Mouse (Mus musculus): ENCODE results near the gene Slc51a. TPM values are rescaled to one million over a fixed set of nuclear protein-coding genes. Genes with fewer than 3 reads are reported as not detected.
"Not testable (repeated sequence)": the region's sequence is repeated elsewhere in the genome, so short reads cannot be mapped to it uniquely, and the experiment has no call there.

Slc51a gene
- polyA plus RNA-seq, 1 experiment from 2014 or later, result 0.20 TPM

DNA sequence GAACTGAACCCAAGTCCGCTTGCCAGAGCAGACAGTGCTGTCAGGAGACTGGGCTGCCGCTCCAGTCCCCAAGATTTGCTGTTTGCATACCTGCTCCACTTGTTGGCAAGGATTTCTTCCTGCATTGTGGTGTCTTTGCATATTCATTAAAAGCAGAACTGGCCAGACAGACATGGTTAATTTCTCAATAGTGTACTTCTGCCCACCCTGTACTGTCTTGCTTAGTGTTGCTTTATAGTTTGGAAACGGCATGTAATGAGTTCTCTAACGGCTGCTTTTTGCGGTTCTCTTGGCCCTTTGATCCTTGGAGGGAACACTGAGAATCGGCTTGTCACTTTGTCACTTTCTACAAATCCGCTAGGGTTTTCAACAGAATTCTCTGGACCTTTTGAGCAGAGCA is 13.8 kb upstream of the Slc51a start:
- H3K4me3 ChIP-seq (ENCODE audit: inconsistent target), result no peak overlapping the region
- no peaks in the 10 kb centered on the region for H3K79me2 ChIP-seq (ENCODE audit: inconsistent target)
- no peaks in the 10 kb centered on the region for H3K36me3 ChIP-seq (ENCODE audit: inconsistent target)
- WGBS (ENCODE audit: missing documents), result 30% methylated on average over 7 of the region's 7 CpGs
- no peak overlapping the region for H3K27ac ChIP-seq

DNA sequence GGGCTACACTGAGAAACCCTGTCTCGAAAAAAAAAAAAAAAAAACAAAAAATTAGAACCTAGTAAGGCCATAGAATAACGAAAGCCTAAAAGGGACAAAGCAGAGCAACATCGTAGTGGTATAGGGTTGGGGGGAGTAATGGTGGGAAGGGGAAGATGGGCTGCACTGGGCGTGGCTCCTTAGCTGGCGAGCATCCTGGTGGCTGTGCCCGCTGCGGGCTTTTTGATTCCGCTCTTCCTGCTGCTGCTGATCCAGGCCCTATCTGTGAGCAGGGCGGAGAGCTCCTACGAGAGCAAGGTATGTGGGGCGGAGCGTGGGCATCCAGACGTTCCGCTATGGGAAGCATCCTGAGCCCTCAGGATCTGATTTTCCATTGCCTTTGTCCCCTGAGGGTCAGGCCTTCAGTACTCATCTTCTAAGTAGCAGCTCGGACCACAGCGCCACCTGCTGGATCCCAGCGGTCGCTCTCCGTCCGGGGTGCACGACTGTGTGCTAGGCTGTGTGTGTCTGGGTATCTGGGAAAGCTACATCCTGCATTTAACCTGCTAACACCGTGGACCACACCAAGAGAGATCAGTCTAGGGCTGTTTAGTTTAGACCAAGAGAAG is 11.9 kb upstream of the Slc51a start:
- no peak overlapping the region for H3K4me3 ChIP-seq (ENCODE audit: inconsistent target)
- no peak overlapping the region for H3K27ac ChIP-seq
- H3K79me2 ChIP-seq (ENCODE audit: inconsistent target), result no peaks in the 10 kb centered on the region
- no peaks in the 10 kb centered on the region for H3K36me3 ChIP-seq (ENCODE audit: inconsistent target)
- 21% methylated on average over 22 of the region's 22 CpGs for WGBS (ENCODE audit: missing documents)

DNA sequence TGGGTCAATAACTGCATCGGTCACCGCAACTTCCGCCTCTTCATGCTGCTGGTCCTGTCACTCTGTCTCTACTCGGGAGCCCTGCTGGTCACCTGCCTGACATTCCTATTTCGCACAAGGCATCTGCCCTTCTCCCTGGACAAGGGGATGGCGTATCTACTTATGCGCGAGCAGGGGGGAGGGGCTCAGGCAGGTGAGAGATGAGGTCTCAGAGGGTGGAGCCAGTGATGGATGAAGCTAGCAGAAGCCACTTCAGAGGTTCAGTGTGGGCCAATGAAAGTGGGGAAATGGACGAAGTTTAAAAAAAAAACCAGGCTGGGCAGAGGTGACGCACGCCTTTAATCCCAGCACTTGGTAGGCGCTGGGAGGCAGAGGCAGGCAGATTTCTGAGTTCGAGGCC is 11.3 kb upstream of the Slc51a start:
- Histone ChIP-seq H3K79me2 (ENCODE audit: inconsistent target) (no peaks in the 10 kb centered on the region), H3K36me3 (ENCODE audit: inconsistent target) (no peaks in the 10 kb centered on the region), H3K4me3 (ENCODE audit: inconsistent target) (no peak overlapping the region), H3K27ac (no peak overlapping the region)
- WGBS (ENCODE audit: missing documents), result 85% methylated on average over 10 of the region's 13 CpGs

DNA sequence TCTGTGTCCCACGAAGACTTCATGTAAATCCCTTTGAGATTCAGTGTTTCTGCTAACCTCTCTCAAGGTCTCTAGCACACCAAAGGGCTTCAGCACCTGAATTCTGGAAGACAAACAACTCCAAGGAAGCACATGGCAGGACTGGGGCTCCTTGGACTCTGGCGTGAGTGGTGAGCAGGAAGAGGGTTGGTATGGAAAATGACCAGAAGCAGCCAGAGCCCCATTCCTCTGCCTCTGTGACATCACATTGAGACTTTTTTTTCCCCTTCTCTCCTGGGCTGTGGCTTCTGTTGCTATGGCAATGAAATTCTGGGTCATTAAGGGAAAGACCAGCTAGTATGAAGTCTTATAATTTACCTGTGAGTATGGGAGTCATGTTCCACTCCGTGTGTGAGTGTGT is 8.3 kb upstream of the Slc51a start, which contains the start of gene Zdhhc19:
Gene Zdhhc19 (plus strand): TSS at position 301 of the 400 bp plus-strand sequence.
- 87% methylated on average over 3 of the region's 3 CpGs for WGBS (ENCODE audit: missing documents)
- no peak within 1 kb of the TSS for H3K4me3 ChIP-seq (ENCODE audit: inconsistent target)
- no peak within 1 kb of the TSS for H3K27ac ChIP-seq
- H3K79me2 ChIP-seq (ENCODE audit: inconsistent target), result no peaks in the 10 kb centered on the region
- H3K36me3 ChIP-seq (ENCODE audit: inconsistent target), result no peaks in the 10 kb centered on the region

DNA sequence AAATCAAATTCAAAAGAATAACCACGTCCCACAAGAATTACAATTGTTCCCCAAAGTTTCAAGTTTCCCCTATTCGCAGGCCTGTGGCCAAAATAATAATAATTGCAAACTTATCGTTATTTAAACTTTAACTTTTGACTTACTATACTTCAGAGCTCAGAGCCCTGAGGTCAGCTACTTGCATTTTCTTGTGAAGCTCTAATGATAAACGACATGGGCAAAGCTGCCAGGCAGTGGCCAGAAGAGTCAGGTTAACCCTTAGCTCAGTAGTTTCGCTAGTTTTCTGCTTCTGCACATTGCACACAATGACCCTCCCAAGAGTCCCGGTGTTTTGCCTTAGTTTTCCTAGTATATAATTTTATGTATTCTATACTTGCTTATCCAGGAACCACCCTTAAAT is 6.7 kb upstream of the Slc51a start:
- H3K36me3 ChIP-seq (ENCODE audit: inconsistent target); H3K27ac ChIP-seq; H3K4me3 ChIP-seq (ENCODE audit: inconsistent target); H3K79me2 ChIP-seq (ENCODE audit: inconsistent target): not testable (repeated sequence)
- 56% methylated on average over 4 of the region's 6 CpGs for WGBS (ENCODE audit: missing documents)

DNA sequence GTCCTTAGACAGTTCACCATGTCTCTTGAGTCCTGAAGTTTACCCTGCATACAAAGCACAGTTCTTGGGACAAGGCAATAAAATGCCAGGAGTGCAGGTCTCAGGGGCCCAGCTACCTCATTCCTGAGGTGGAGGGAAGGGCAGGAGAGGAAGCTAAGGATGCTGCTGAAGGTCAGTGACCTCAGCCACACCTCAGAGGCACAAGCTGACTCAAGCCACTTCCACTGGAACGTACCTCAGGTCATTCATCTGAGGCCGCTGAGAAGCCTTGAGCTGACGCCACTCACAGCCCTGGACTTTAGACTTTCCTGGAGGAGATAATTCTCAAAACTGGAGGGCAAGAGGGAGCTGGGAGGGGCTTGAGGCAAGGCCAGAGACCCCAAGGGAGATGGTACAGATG is 1.3 kb upstream of the Slc51a start:
- WGBS (ENCODE audit: missing documents), result 96% methylated on average over 3 of the region's 3 CpGs
- no peaks in the 10 kb centered on the region for H3K36me3 ChIP-seq (ENCODE audit: inconsistent target)
- H3K4me3 ChIP-seq (ENCODE audit: inconsistent target), result no peak overlapping the region
- H3K79me2 ChIP-seq (ENCODE audit: inconsistent target), result no peaks in the 10 kb centered on the region
- H3K27ac ChIP-seq, result no peak overlapping the region

DNA sequence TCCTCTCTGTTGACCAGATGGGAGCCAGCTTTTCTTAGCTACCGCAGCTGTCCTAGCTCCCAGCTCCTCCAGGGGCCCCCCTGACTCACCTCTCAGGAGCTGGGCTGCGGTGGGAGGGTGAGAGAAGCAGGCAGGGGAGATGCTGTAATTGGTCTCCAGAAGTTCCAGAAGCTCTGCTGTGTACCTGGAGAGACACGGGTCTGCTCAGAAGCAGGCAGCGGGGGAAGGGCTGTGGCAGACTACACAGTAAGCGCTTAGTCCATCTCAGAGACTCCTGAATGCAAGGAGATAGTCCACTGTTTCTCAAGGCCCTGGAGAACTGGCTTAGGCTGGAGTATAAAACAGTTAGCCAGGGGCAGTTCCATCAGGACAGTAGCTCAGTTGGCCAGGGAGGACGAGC is 1.6 kb downstream of the Slc51a start:
- no peaks in the 10 kb centered on the region for H3K36me3 ChIP-seq (ENCODE audit: inconsistent target)
- H3K79me2 ChIP-seq (ENCODE audit: inconsistent target), result no peaks in the 10 kb centered on the region
- no peak overlapping the region for H3K4me3 ChIP-seq (ENCODE audit: inconsistent target)
- no peak overlapping the region for H3K27ac ChIP-seq
- 83% methylated on average over 6 of the region's 6 CpGs for WGBS (ENCODE audit: missing documents)

DNA sequence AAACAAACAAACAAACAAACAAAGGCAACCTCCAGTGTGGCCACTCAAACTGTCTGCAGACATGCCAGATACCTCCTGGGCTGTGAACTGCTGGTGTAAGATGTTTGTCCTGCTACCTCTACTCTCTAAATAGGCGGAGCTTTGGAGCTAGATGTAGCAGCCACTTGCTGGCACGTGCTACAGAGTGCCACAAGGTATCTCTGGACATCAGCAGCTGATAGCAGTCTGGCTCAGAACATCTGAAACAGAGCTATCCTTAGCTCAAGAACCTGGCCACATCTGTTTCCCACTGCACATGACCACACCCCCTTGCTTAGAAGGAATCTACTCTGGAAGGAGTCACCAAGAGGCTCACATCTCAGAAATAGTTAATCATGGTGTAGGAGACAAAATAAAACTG is 2.5 kb downstream of the Slc51a start:
- Histone ChIP-seq H3K4me3 (ENCODE audit: inconsistent target) (no peak overlapping the region), H3K27ac (no peak overlapping the region), H3K79me2 (ENCODE audit: inconsistent target) (no peaks in the 10 kb centered on the region), H3K36me3 (ENCODE audit: inconsistent target) (no peaks in the 10 kb centered on the region)
- 82% methylated on average over 2 of the region's 2 CpGs for WGBS (ENCODE audit: missing documents)

DNA sequence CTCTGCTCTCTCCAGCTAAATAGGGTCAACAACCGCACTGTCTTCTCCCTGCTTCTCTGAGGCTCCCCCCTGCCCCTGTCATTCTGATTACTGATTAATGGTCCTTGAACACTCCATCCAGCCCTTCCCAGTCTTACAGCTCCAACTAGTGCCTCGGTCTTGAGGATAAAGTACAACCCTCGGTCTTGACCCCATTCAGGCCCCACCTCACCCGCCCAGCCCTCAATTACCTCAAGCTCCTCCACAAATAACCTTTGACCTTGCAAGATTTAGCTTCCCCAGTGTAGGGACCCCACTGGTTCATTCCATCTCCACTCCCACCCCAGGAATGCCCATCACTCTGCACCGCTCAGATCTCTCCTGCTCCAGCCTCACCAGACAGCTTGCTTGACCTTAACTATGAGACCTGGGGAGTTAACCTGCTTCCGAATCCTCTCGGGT is 3.2 kb downstream of the Slc51a start:
- no peaks in the 10 kb centered on the region for H3K79me2 ChIP-seq (ENCODE audit: inconsistent target)
- H3K27ac ChIP-seq, result no peak overlapping the region
- WGBS (ENCODE audit: missing documents), result 90% methylated on average over 7 of the region's 7 CpGs
- H3K36me3 ChIP-seq (ENCODE audit: inconsistent target), result no peaks in the 10 kb centered on the region
- no peak overlapping the region for H3K4me3 ChIP-seq (ENCODE audit: inconsistent target)

DNA sequence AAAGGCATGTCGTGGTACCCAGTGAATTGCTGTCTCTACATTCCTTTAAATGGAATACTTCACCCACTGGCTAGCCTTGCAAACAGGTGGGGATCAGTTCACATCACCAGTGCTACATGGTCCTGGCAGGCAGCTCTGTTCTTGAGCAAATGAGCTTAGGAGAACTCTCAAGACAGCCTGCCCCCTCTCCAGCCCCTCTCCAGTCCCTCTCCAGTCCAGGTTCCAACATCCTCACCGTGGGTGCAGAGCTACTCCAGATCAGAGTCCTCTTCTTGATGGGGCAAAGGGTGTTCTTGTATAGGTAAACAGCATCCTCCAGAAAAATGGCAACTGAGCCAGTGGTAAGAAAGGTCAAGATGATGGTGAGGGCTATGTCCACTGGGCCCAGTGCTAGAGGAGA is 8.3 kb downstream of the Slc51a start:
- no peaks in the 10 kb centered on the region for H3K79me2 ChIP-seq (ENCODE audit: inconsistent target)
- no peak overlapping the region for H3K27ac ChIP-seq
- 68% methylated on average over 2 of the region's 2 CpGs for WGBS (ENCODE audit: missing documents)
- H3K36me3 ChIP-seq (ENCODE audit: inconsistent target), result no peaks in the 10 kb centered on the region
- H3K4me3 ChIP-seq (ENCODE audit: inconsistent target), result no peak overlapping the region

DNA sequence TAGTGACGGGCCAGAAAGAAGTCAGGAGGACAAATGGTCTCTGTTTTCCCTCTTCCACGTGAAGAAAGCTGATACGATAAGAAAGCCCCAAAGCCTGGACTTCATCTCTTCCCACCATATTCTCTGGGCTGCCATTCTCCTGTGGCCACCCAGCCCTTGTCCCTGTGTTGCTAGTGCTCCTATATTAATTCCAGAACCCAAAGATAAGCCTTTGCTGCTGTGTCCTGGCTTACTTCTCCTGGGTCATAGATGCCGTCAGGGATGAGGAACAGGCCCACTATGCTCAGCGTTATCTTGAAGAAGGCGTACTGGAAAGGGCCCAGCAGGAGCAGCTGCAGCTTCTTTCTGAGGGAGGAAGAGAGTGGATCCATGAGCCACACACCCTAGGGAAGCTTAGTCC is 10.4 kb downstream of the Slc51a start:
- Histone ChIP-seq H3K4me3 (ENCODE audit: inconsistent target) (no peak overlapping the region), H3K36me3 (ENCODE audit: inconsistent target) (peaks cover 9% of the 10 kb centered on the region), H3K27ac (no peak overlapping the region), H3K79me2 (ENCODE audit: inconsistent target) (no peaks in the 10 kb centered on the region)
- WGBS (ENCODE audit: missing documents), result 86% methylated on average over 6 of the region's 6 CpGs

DNA sequence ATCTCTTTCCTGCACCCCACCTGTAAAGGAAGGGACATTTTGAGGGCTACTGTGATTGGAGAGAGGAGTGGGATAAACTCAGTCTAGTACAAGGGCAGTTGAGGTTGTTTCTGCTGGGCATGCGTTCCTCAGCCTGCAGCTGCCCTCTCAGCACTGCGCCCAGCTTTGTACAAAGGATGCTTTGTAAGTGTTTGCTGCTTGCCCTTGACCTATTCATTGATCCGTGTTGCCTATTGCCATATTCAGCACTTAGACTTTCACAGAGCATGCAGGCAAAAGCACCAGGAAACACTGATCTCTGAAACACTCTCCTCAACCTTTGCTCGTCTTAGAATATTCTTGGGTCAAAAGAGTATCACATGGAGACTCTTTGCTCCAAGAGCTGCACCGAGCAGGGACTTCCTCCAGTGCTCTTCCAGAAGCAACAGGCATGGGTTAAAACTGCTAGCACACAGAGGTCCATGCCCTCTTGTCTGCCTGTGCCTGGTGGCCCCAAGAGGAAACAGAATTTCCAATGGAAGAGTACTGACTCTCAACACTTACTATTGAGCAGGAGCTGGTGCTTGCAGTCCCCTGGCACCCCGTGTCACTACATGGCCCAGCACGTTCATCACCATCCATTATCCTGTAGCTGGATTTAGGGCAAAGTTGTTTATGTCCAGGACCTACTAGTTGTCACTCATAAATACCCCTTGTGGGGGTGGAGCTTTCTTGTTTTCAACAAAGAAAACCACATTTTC is 15.2 kb downstream of the Slc51a start:
- H3K4me3 ChIP-seq (ENCODE audit: inconsistent target), result no peak overlapping the region
- H3K27ac ChIP-seq, result no peak overlapping the region
- H3K36me3 ChIP-seq (ENCODE audit: inconsistent target), result peaks cover 55% of the 10 kb centered on the region
- 96% methylated on average over 7 of the region's 7 CpGs for WGBS (ENCODE audit: missing documents)
- H3K79me2 ChIP-seq (ENCODE audit: inconsistent target), result no peaks in the 10 kb centered on the region

DNA sequence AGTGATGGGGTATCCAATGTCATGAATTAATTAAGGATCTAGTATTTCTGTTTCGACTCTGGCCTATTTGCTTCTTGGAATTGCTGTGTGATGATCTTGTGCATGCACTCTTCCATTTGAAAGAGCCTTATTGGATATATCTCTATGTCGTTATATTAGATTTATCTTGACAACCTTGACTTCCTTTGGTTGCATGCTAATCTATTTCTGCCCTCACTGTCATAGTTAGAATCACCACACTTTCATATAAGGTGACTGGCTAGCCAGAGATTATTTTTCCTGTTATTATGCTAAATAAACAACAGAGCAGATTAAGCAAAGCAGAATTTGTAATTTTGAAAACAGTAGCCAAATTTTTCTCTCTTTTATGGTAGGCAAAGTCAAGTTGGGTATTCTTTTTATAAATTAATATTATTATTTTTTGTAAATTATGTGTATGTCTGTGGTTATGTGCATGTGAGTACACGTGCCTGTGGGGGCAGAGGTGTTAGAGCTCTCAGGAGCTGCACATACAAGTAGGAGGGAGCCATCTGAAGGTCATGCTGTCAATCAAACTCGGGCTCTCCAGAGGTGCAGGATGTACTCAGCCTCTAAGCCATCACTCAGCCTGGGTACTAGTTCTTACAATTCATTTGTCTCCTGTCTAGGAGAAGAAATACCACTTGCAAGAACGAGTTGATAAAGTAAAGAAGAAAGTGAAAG is 18.1 kb downstream of the Slc51a start:
- H3K27ac ChIP-seq, result no peak overlapping the region
- H3K4me3 ChIP-seq (ENCODE audit: inconsistent target), result no peak overlapping the region
- no peaks in the 10 kb centered on the region for H3K79me2 ChIP-seq (ENCODE audit: inconsistent target)
- 63% methylated on average over 5 of the region's 5 CpGs for WGBS (ENCODE audit: missing documents)
- peaks cover 74% of the 10 kb centered on the region for H3K36me3 ChIP-seq (ENCODE audit: inconsistent target)

DNA sequence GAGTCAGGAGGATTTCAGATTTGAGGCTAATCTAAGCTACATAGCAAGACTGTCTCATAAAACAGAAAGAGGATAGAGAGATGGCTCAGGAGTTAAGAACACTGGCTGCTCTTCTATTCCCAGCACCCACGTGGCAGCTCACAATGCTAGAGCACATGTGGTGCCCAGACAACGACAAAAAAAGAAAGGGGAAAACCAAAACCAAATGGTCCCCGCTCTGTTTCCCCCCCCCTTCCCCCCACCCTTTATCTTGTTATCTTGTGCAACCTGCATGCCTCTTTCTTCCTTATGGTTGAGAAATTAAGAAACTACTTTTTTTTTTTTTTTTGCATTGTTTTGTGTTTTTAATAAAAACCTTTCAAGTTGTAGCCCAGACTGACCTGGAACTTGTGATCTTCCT is 19.2 kb downstream of the Slc51a start:
- Histone ChIP-seq H3K79me2 (ENCODE audit: inconsistent target) (no peaks in the 10 kb centered on the region), H3K36me3 (ENCODE audit: inconsistent target) (peaks cover 83% of the 10 kb centered on the region), H3K27ac (no peak overlapping the region), H3K4me3 (ENCODE audit: inconsistent target) (no peak overlapping the region)
- 12% methylated on average over 2 of the region's 3 CpGs for WGBS (ENCODE audit: missing documents)

DNA sequence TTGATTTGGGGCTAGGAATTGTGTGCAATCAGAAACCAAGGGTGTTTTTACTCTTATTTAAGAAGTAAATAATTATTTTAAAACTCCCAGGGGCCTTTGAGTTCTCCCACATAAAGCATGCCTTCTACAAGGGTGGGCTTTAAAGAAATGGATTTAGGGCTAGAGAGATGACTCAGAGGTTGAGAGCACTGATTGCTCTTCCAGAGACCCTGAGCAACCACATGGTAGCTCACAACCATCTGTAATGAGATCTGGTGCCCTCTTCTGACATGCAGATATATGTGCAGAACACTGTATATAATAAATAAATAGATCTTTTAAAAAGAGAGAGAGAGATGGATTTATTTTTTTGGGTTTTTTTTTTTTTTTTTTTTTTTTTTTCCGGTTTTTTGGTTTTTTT is 22.8 kb downstream of the Slc51a start:
- no CpG with 5 or more reads among the region's 1 CpGs for WGBS (ENCODE audit: missing documents)
- no peaks in the 10 kb centered on the region; the same call in 1 of the 2 replicates for H3K79me2 ChIP-seq (ENCODE audit: inconsistent target)
- H3K4me3 ChIP-seq (ENCODE audit: inconsistent target), result no peak overlapping the region
- peaks cover 69% of the 10 kb centered on the region for H3K36me3 ChIP-seq (ENCODE audit: inconsistent target)
- no peak overlapping the region for H3K27ac ChIP-seq

All from macrophage (primary cell).